Mouse (Mus musculus): Measurements from ENCODE around the gene Lbh. TPM values are rescaled to one million over a fixed set of nuclear protein-coding genes. Genes with fewer than 3 reads are reported as not detected.

The Lbh gene
- polyA plus RNA-seq, 1 experiment = 99.3 TPM

- 65% methylated on average over 15 of the region's 15 CpGs for WGBS
Observed at GRCm38 (mm10) chr17:72938871-72939568, 20.9 kb downstream of the Lbh start.

GRCm38 (mm10) chr17:72939569-72939899 is 21.4 kb downstream of the Lbh start:
- Histone ChIP-seq H3K27ac (ENCODE audit: insufficient read depth, low read depth, low read length) (no peak overlapping the region), H3K4me3 (ENCODE audit: insufficient read depth, low read depth, low read length) (no peak overlapping the region), H3K4me1 (ENCODE audit: control insufficient read depth, insufficient read depth, low read length) (peaks cover 19% of the 10 kb centered on the region)
- 61% methylated on average over 6 of the region's 6 CpGs for WGBS
- no peak for TF ChIP-seq CTCF (IDR thresholded peaks at IDR 0.05; ENCODE audit: insufficient read depth, low read depth, low read length)
- no peak for TF ChIP-seq POLR2A (IDR thresholded peaks at IDR 0.05; ENCODE audit: insufficient read depth, low read depth, low read length)

More at GRCm38 (mm10) chr17:72938871-72939568, 20.9 kb downstream of the Lbh start:
- H3K27ac ChIP-seq (ENCODE audit: insufficient read depth, low read depth, low read length) = no peak overlapping the region
- H3K4me1 ChIP-seq (ENCODE audit: control insufficient read depth, insufficient read depth, low read length) = peaks cover 20% of the 10 kb centered on the region
- H3K4me3 ChIP-seq (ENCODE audit: insufficient read depth, low read depth, low read length) = no peak overlapping the region
- no peak for TF ChIP-seq CTCF (IDR thresholded peaks at IDR 0.05; ENCODE audit: insufficient read depth, low read depth, low read length)
- TF ChIP-seq POLR2A (IDR thresholded peaks at IDR 0.05; ENCODE audit: insufficient read depth, low read depth, low read length) = no peak

- no peak for TF ChIP-seq POLR2A (IDR thresholded peaks at IDR 0.05; ENCODE audit: insufficient read depth, low read depth, low read length)
- H3K4me1 ChIP-seq (ENCODE audit: control insufficient read depth, insufficient read depth, low read length) = peaks cover under 1% of the 10 kb centered on the region; the same call in 1 of the 2 replicates
- H3K4me3 ChIP-seq (ENCODE audit: insufficient read depth, low read depth, low read length) = no peak overlapping the region
- 75% methylated on average over 5 of the region's 5 CpGs for WGBS
- no peak overlapping the region for H3K27ac ChIP-seq (ENCODE audit: insufficient read depth, low read depth, low read length)
Observed at GRCm38 (mm10) chr17:72944368-72944767, 26.3 kb downstream of the Lbh start.

GRCm38 (mm10) chr17:72947111-72947859 is 29.2 kb downstream of the Lbh start:
- 65% methylated on average over 6 of the region's 6 CpGs for WGBS
- Histone ChIP-seq H3K4me3 (ENCODE audit: insufficient read depth, low read depth, low read length) (no peak overlapping the region), H3K4me1 (ENCODE audit: control insufficient read depth, insufficient read depth, low read length) (peaks cover 7% of the 10 kb centered on the region; the same call in 1 of the 2 replicates), H3K27ac (ENCODE audit: insufficient read depth, low read depth, low read length) (no peak overlapping the region)
- TF ChIP-seq POLR2A (IDR thresholded peaks at IDR 0.05; ENCODE audit: insufficient read depth, low read depth, low read length) (no peak), CTCF (IDR thresholded peaks at IDR 0.05; ENCODE audit: insufficient read depth, low read depth, low read length) (no peak)

- TF ChIP-seq CTCF (IDR thresholded peaks at IDR 0.05; ENCODE audit: insufficient read depth, low read depth, low read length) = no peak
- TF ChIP-seq POLR2A (IDR thresholded peaks at IDR 0.05; ENCODE audit: insufficient read depth, low read depth, low read length) = no peak
- H3K4me3 ChIP-seq (ENCODE audit: insufficient read depth, low read depth, low read length) = no peak overlapping the region
- H3K4me1 ChIP-seq (ENCODE audit: control insufficient read depth, insufficient read depth, low read length) = peaks cover 7% of the 10 kb centered on the region; the same call in 1 of the 2 replicates
- WGBS = 86% methylated on average over 9 of the region's 9 CpGs
- H3K27ac ChIP-seq (ENCODE audit: insufficient read depth, low read depth, low read length) = no peak overlapping the region
Observed at GRCm38 (mm10) chr17:72948119-72948518, 30.0 kb downstream of the Lbh start.

- WGBS = 85% methylated on average over 7 of the region's 7 CpGs
- no peak for TF ChIP-seq CTCF (IDR thresholded peaks at IDR 0.05; ENCODE audit: insufficient read depth, low read depth, low read length)
- no peak for TF ChIP-seq POLR2A (IDR thresholded peaks at IDR 0.05; ENCODE audit: insufficient read depth, low read depth, low read length)
- H3K27ac ChIP-seq (ENCODE audit: insufficient read depth, low read depth, low read length) = no peak overlapping the region
- H3K4me1 ChIP-seq (ENCODE audit: control insufficient read depth, insufficient read depth, low read length) = peaks cover 7% of the 10 kb centered on the region; the same call in 1 of the 2 replicates
- no peak overlapping the region for H3K4me3 ChIP-seq (ENCODE audit: insufficient read depth, low read depth, low read length)
Observed at GRCm38 (mm10) chr17:72949247-72949701, 31.2 kb downstream of the Lbh start.

GRCm38 (mm10) chr17:72951331-72951730 is 33.2 kb downstream of the Lbh start:
- H3K4me1 ChIP-seq (ENCODE audit: control insufficient read depth, insufficient read depth, low read length) = peaks cover 13% of the 10 kb centered on the region
- no peak overlapping the region for H3K4me3 ChIP-seq (ENCODE audit: insufficient read depth, low read depth, low read length)
- WGBS = 86% methylated on average over 6 of the region's 6 CpGs
- no peak overlapping the region for H3K27ac ChIP-seq (ENCODE audit: insufficient read depth, low read depth, low read length)
- TF ChIP-seq POLR2A (IDR thresholded peaks at IDR 0.05; ENCODE audit: insufficient read depth, low read depth, low read length) (no peak), CTCF (IDR thresholded peaks at IDR 0.05; ENCODE audit: insufficient read depth, low read depth, low read length) (no peak)

GRCm38 (mm10) chr17:72953811-72954685 is 35.9 kb downstream of the Lbh start:
- 94% methylated on average over 6 of the region's 6 CpGs for WGBS
- H3K4me1 ChIP-seq (ENCODE audit: control insufficient read depth, insufficient read depth, low read length) = peaks cover 13% of the 10 kb centered on the region
- H3K4me3 ChIP-seq (ENCODE audit: insufficient read depth, low read depth, low read length) = no peak overlapping the region
- H3K27ac ChIP-seq (ENCODE audit: insufficient read depth, low read depth, low read length) = no peak overlapping the region
- TF ChIP-seq CTCF (IDR thresholded peaks at IDR 0.05; ENCODE audit: insufficient read depth, low read depth, low read length) (no peak), POLR2A (IDR thresholded peaks at IDR 0.05; ENCODE audit: insufficient read depth, low read depth, low read length) (no peak)
